Mouse (Mus musculus) left cerebral cortex, adult 18-20 months (tissue): ENCODE results near the gene Dctpp1. TPM values are rescaled to one million over a fixed set of nuclear protein-coding genes. Genes with fewer than 3 reads are reported as not detected.
A peak's percentile ranks its signal among the peaks of the same experiment; 100 is the strongest.

Experiments used
- DNase-seq, 2 experiments: peaks; one replicate each; pipeline ENCODE4 v3.0.0; 2021 to 2022; ENCODE audit warnings: low spot score in 2 of 2, mixed read lengths in 1 of 2
- total RNA-seq, 2 experiments: library from RNA; stranded (reverse); gene quantifications; 2 replicates each; pipeline ENCODE4 v1.2.3; 2021

Gene Dctpp1
- total RNA-seq, 2 experiments from 2014 or later: 20.8 to 23.2 TPM

DNA sequence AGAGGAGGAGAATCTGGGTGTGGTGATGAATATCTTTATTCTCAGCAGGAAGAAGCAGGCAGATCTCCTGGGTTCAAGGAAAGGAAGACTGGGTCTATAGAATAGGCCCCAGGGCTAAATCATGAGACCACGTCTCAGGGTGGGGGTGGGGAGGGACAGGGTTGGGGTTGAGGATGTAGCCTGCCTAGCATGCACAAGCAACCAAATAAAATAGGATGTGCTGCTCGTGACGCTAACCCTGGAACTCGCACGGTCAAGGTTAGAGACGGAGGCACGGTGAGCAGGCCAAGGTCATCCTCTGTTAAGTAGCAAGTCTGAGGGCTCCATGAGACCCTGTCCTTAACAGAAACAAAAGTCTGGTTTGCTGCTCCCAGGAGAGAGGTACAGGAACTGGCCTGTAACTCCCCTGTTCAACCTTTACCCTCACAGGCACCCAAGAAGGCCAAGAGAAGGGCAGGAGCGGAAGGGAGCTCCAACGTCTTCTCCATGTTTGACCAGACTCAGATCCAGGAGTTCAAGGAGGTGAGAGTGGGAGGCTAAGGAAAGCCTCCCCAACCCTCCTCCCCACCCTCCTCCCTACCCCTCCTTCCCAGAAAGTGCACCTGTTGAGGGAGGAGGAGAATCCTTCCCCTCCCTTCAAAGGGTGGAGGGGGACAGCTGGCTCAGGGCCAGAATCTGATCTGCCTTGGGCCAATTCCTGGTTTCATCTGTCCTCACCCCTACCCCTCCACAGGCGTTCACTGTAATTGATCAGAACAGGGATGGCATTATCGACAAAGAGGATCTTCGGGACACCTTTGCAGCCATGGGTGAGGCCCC is 47.9 kb downstream of the Dctpp1 start:
- DNase-seq: no peak

DNA sequence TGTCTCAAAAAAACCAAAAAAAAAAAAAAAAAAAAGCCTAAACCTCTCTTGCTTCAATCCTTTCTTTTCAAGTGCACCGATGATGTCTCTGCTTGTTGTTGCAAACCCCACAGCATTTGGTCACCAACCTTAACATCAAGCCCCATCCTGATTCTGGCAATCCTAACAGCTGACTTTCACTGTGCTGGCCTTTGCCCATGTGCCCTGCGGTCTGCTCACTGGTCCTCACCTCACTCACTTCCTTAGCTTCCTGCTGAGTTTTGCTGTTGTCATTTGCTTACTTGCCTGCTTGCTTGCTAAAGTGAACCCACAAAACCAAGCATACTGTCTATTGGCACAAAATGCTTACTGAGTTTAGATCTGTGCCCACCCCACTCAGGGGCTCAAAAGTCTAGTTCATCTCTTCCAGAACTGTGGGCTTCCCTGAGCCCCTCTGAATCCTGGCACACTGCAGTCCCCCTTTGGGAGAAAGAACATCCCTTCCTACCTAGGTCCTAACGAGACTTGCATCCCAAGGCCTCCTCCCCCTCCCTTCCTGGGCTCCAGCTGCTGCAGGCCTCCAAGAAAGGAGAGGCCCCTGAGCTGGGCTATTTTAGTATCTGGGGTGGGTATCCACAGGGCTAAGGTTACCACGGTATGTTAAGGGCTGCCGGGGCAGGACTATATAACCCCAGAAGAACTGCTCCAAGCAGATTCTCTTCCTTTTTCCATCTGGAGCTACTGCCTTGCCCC is 49.3 kb downstream of the Dctpp1 start:
- no peak for DNase-seq

DNA sequence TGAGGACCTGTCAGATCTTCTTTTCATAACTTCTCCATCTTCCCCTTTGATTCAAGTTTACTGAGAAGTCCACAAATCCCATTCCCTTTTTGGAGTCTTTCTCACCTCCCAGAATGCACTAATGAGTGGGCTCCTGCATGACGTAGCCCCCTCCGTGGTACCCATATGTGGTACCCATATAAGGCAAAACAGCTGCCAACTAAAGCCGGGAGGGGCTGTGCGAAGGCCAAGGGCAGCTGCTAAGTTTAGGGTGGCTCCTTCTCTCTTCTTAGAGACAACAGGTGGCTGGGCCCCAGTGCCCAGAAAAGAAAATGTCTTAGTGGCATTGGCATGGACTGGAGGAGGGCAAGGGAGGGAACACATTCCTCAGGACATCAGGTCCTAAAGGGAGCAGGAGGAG is 50.2 kb downstream of the Dctpp1 start:
- no peak for DNase-seq

DNA sequence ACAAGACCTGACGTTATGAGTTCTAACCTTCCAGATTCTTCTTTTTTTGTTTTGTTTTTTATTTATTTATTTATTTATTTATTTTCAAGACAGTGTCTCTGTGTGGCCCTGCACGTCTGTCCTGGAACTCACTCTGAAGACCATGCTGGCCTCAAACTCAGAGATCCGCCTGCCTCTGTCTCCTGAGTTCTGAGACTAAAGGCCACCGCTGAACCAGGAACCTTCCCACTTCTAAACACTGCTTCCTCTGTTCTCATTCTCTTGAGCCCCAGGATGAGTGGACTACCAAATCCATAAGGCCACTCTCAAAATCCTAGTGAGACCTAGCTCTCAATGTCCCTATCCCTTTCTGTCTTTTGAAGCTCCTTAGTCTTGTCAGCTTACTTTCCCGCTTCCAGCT is 50.7 kb downstream of the Dctpp1 start:
- DNase-seq: no peak

DNA sequence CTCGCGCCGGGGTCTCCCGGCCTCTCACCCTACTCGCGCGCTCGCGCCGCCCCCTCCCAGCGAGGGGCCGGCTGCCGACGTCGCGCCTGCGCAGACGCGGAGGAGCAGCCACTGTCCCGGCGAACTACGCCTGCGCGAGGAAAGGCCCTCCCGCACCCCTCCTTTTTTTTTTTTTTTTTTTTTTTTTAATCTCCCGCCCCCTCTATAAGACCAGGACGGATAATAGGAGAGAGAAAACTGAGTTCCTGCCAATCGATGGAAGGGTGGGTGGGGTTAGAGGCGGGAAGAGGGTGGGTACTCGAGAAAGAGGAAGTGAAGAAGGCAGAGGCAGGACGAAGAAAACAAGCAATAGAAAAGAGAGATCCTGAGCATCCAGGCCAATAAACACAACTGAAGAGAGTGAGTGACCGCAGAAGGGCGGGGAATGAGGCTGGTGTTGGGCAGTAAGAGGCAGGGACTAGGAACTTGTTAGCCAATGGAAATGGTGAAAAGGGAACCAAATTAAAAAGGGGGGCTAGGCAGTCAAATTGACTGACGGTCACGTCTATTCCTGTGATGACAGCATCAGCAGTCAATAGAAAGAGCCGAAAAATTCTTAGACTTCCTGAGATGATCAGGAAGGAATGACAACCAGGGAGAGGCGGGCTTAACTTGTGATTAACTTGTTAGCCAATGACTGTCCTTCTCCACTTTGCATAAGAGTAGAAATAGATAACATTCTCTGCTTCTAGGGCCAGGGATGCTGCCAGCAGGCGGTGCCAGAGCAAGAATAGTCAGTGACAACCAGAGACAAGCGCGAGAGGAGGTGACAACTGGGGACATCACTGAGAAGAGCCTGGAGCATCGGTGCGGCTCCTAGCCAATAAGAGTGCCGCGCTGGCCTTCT is 51.7 kb downstream of the Dctpp1 start, which contains the start of gene Mylpf:
Mylpf (plus strand) TSS at position 338 of the 886 bp plus-strand sequence.
- DNase-seq: peak; percentile 84 to 91

DNA sequence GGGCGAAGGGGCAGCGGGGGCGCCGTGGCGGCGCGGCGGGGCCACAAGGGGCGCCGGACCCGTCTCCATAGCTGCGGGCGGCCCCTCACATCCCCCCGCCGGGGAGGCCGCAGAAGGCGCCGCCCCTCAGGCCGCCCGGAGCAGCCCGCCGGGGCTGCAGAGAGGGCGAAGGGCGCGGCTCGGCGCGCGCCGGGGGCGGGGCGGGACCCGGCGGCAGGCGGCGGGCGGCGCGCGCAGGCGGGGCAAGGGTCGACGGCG is 52.3 kb downstream of the Dctpp1 start, which contains the start of gene Tbc1d10b:
Tbc1d10b (minus strand) TSS at position 174 of the 258 bp plus-strand sequence.
- DNase-seq: no peak

DNA sequence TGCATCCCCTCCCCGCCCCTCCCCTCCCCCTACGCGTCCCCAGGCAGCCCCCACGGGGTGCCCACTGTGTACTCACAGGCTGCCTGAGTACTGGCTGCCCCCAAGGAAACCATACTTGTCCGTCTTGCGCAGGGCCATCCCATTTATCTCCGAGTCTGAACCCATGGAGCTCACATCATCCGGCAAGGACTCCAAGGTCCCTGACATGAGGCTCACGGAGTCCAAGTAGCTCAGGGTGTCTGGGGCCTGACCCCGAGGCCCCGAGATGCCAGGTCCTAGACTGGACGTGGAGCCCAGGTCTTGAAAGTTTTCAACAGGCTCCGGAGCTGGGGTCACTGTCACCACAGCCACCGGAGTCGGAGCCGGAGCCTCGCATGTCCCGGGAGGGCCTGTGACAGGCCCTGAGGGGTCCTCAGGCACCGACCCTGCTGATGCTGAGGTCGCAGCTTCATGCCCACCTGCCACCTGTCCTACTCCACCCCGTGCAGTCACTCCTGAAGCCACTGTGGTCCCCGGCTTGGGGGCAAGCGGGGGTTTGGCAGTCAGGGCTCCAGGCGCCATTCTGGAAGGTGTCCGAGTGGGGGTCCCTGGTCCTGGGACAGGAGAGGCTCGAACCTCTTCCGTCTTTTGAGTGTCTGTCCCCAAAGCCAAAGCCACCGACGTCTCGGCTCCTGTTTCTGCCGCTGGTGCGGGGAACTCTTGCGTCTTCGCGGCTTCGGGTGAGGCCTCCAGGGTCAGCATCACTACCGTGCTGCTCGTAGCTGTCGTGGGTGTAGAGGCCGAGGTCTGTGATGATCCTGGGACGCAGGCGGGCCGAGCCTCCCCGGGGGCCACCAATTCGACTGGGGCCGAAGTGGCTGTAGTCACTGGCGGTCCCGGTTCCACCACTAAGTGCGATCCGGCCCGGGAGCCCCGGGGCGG is 52.9 kb downstream of the Dctpp1 start:
- DNase-seq: peak in 1 of 2 experiments; percentile 30

Other genes starting within 250 kb of the Dctpp1 start
- gene Mvp, start 246.1 kb downstream of the Dctpp1 start, total RNA-seq: 1 to 10 TPM; 8.6 to 9.5 TPM
- not detected for gene Pagr1b, start 244.2 kb downstream of the Dctpp1 start, total RNA-seq
- gene Pagr1a, start 243.4 kb downstream of the Dctpp1 start, total RNA-seq: 10 to 100 TPM; 18.7 to 35.6 TPM
- 10 to 100 TPM; 45.7 to 55.3 TPM for gene Gm42742, start 239.6 kb downstream of the Dctpp1 start, total RNA-seq
- 100 to 1,000 TPM; 202 to 211 TPM for gene Prrt2, start 239.5 kb downstream of the Dctpp1 start, total RNA-seq
- gene Maz, start 233.7 kb downstream of the Dctpp1 start, total RNA-seq: 100 to 1,000 TPM; 205 to 207 TPM
- 1 to 10 TPM; 3.6 to 5.7 TPM for gene Kif22, start 218.2 kb downstream of the Dctpp1 start, total RNA-seq
- gene Zg16, start 173.4 kb downstream of the Dctpp1 start, total RNA-seq: not detected
- 1 to 10 TPM; 1.1 to 1.6 TPM for gene AI467606, start 169.3 kb downstream of the Dctpp1 start, total RNA-seq
- gene Qprt, start 138.5 kb downstream of the Dctpp1 start, total RNA-seq: under 1 TPM; 0.54 to 0.63 TPM
- gene Spn, start 122.9 kb downstream of the Dctpp1 start, total RNA-seq: under 1 TPM; 0.09 to 0.16 TPM
- 10 to 100 TPM; 88.0 to 90.2 TPM for gene Cd2bp2, start 64.7 kb downstream of the Dctpp1 start, total RNA-seq
- 10 to 100 TPM; 90.8 to 94.1 TPM for gene Tbc1d10b, start 52.2 kb downstream of the Dctpp1 start, total RNA-seq
- 1 to 10 TPM; 2.1 to 3.0 TPM for gene Mylpf, start 51.8 kb downstream of the Dctpp1 start, total RNA-seq
- gene Zfp553, start 27.6 kb downstream of the Dctpp1 start, total RNA-seq: 10 to 100 TPM; 21.3 to 22.1 TPM
- 1 to 10 TPM; 4.4 to 4.5 TPM for gene Sept1, start 27.6 kb downstream of the Dctpp1 start, total RNA-seq
- gene Zfp771, start 16.4 kb downstream of the Dctpp1 start, total RNA-seq: 10 to 100 TPM; 55.2 to 57.9 TPM
- gene Sephs2, start 13.3 kb upstream of the Dctpp1 start, total RNA-seq: 10 to 100 TPM; 33.4 to 35.8 TPM
- under 1 TPM; 0.42 to 0.86 TPM for gene Itgal, start 35.6 kb upstream of the Dctpp1 start, total RNA-seq
- 10 to 100 TPM; 13.7 to 14.5 TPM for gene Zfp768, start 84.9 kb upstream of the Dctpp1 start, total RNA-seq
- gene Zfp747, start 115.3 kb upstream of the Dctpp1 start, total RNA-seq: 1 to 10 TPM; 6.6 to 7.4 TPM
- 1 to 10 TPM; 3.9 to 4.8 TPM for gene 9130019O22Rik, start 126.5 kb upstream of the Dctpp1 start, total RNA-seq
- gene E430018J23Rik, start 132.9 kb upstream of the Dctpp1 start, total RNA-seq: 1 to 10 TPM; 7.4 to 7.6 TPM
- 1 to 10 TPM; 4.3 to 4.8 TPM for gene Zfp764, start 146.1 kb upstream of the Dctpp1 start, total RNA-seq
- 10 to 100 TPM; 12.7 to 15.7 TPM for gene Zfp688, start 161.4 kb upstream of the Dctpp1 start, total RNA-seq
- gene Zfp689, start 188.4 kb upstream of the Dctpp1 start, total RNA-seq: 1 to 10 TPM; 5.4 to 6.2 TPM
- gene Prr14, start 198.9 kb upstream of the Dctpp1 start, total RNA-seq: 10 to 100 TPM; 24.6 to 33.0 TPM
- gene Fbrs, start 218.5 kb upstream of the Dctpp1 start, total RNA-seq: 10 to 100 TPM; 54.5 to 57.8 TPM